ENCODE assay signal across 19 mouse cellular contexts in the genomic region with DNA sequence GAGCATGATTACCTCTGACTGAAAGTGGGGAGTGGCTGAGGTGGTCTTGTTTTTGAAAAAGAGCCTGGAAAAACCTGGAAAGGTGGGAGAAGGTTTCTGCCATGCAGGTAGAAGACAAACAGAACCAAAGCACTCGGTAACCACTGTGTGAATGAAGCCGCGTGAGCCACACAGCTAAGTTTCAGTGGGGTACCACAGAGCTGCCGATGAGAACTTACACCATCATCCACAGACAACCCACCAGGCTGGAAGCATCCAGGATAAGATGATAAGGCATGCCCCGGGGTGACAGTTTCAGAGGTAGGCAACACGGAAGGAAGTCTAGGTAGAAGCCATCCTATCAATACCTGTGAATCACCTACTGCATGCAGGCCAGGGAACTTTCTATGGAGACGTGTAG.
"Had no signal": no experiment of that assay in that cellular context is flagged by ENCODE, and none has a peak within 500 bp of the region (broad histone marks: within the 10 kb centered on the region; RNA-seq: fewer than 3 reads in every experiment).

No protein-coding gene starts in this region.

- H3K4me3 ChIP-seq: lung, embryonic 15.5 days; midbrain, embryonic 10.5 days; midbrain, embryonic 12.5 days; myocyte; neural tube, embryonic 13.5 days; neural tube, embryonic 15.5 days had no signal

- ATAC-seq: midbrain, embryonic 16.5 days had no signal

- DNase-seq: lung, adult 18-20 months; lung, postnatal 10 days; lung, postnatal 4 days; midbrain, embryonic 14.5 days; retina, postnatal 1 day; right cerebral cortex, adult 18-20 months; right cerebral cortex, postnatal 25 days; right cerebral cortex, postnatal 4 days; spleen, adult 18-20 months; thymus, adult 18-20 months; thymus, postnatal 14 days; thymus, postnatal 36 days had no signal

- H3K4me2 ChIP-seq: lung, embryonic 15.5 days; midbrain, embryonic 12.5 days; neural tube, embryonic 13.5 days; neural tube, embryonic 15.5 days had no signal

- H3K27ac ChIP-seq: lung, embryonic 15.5 days; midbrain, embryonic 10.5 days; midbrain, embryonic 12.5 days; neural tube, embryonic 13.5 days; neural tube, embryonic 15.5 days had no signal

- H3K27me3 ChIP-seq: lung, embryonic 15.5 days; midbrain, embryonic 12.5 days; neural tube, embryonic 15.5 days had no signal

- H3K36me3 ChIP-seq: lung, embryonic 15.5 days; midbrain, embryonic 12.5 days; neural tube, embryonic 13.5 days; neural tube, embryonic 15.5 days had no signal

- H3K9me3 ChIP-seq: lung, embryonic 15.5 days; midbrain, embryonic 10.5 days; midbrain, embryonic 12.5 days; neural tube, embryonic 13.5 days; neural tube, embryonic 15.5 days had no signal

- H3K9ac ChIP-seq: lung, embryonic 15.5 days; midbrain, embryonic 12.5 days; neural tube, embryonic 13.5 days; neural tube, embryonic 15.5 days had no signal
